Mouse (Mus musculus) sigmoid colon, adult 10 weeks (tissue): Measurements from ENCODE around the gene Olfr239. TPM values are rescaled to one million over a fixed set of nuclear protein-coding genes. Genes with fewer than 3 reads are reported as not detected.

Experiments
- polyA plus RNA-seq: library from polyadenylated mRNA; stranded (reverse); fragments of 350-450 nt; fragmentation: Illumina TruSeq; extraction: RNeasy Lipid Tissue Mini Kit (QIAGEN cat#74804); gene quantifications from one replicate; pipeline ENCODE4 v1.2.3, GENCODE M21; 2014; ENCODE audit warnings: low read depth, low replicate concordance

Olfr239 gene
- polyA plus RNA-seq: not detected

DNA sequence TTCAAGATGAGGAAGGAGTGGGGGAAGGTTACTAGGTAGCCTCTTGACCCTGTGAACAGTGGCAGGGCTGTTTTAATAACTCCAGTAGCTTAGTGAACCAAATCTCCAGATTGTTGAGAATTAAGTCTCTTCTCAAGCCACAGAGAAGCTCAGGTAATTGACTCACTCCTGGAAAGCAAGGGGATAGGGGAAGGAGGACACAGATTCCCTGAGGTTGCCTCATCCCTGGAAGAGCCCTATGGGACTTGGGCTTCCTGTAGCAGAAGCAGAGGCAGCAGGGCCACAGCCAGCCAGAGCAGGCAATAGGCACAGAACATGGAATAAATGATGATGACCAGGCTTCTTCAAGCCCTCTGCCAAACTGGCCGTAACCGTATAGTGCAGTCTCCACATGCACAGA, at the start of gene Olfr239:
Gene Olfr239, plus strand, starts transcription at position 301 of the 400 bp plus-strand sequence.

DNA sequence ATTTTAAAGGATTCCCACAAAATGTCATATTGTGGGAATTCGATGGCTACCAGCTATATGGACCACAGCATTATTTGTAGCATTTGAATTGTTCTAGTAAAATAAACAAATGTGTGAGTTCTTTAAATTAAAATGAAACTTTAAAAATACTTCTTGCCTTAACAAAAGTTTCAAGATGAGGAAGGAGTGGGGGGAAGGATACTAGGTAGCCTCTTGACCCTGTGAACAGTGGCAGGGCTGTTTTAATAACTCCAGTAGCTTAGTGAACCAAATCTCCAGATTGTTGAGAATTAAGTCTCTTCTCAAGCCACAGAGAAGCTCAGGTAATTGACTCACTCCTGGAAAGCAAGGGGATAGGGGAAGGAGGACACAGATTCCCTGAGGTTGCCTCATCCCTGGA, 23.0 kb upstream of the Olfr239 start, which contains the start of gene Olfr55:
Gene Olfr55, plus strand, starts transcription at position 301 of the 400 bp plus-strand sequence.

DNA sequence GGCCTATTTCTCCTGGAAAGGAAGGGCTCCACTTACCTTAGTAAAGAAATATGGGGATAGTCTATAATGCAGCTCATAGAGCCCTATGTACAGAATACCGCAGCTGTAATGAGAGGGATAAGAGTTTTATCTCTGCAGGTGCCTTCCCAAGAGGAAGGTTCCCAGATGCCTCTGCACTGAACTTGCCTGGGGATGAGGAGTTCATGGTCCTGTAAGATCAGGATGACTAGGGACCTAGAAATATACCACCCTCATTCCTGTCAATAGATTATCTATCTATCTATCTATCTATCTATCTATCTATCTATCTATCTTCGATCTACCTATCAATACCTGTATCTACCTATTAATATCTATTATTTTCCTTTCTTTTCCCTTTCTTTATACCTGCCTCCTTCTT, 30.5 kb downstream of the Olfr239 start, which contains the start of gene Olfr1564:
Gene Olfr1564, minus strand, starts transcription at position 101 of the 400 bp plus-strand sequence.

Other genes starting within 250 kb of the Olfr239 start
- 23.7 TPM for gene Cyp4f13, start 243.9 kb upstream of the Olfr239 start, polyA plus RNA-seq
- 21.5 TPM for gene Zfp472, start 225.5 kb upstream of the Olfr239 start, polyA plus RNA-seq
- 26.9 TPM for gene Zfp952, start 198.2 kb upstream of the Olfr239 start, polyA plus RNA-seq
- 15.7 TPM for gene Zfp763, start 157.9 kb upstream of the Olfr239 start, polyA plus RNA-seq
- gene 4921501E09Rik, start 123.2 kb upstream of the Olfr239 start, polyA plus RNA-seq: not detected
- 22.4 TPM for gene Zfp563, start 102.0 kb upstream of the Olfr239 start, polyA plus RNA-seq
- gene Morc2b, start 51.6 kb upstream of the Olfr239 start, polyA plus RNA-seq: not detected
- not detected for gene Olfr55, start 22.9 kb upstream of the Olfr239 start, polyA plus RNA-seq
- gene Olfr1564, start 30.4 kb downstream of the Olfr239 start, polyA plus RNA-seq: 0.16 TPM
- gene Zfp955a, start 63.8 kb downstream of the Olfr239 start, polyA plus RNA-seq: 40.2 TPM
- not detected for gene Olfr63, start 73.4 kb downstream of the Olfr239 start, polyA plus RNA-seq
- gene Zfp955b, start 98.2 kb downstream of the Olfr239 start, polyA plus RNA-seq: 27.4 TPM
- gene Zfp81, start 167.6 kb downstream of the Olfr239 start, polyA plus RNA-seq: 38.6 TPM
- gene Zfp101, start 203.3 kb downstream of the Olfr239 start, polyA plus RNA-seq: 45.2 TPM
- gene Actl9, start 241.6 kb downstream of the Olfr239 start, polyA plus RNA-seq: not detected